Mouse (Mus musculus) gastrocnemius, adult 8-10 months (tissue): ENCODE data around the gene Agpat3. TPM values are rescaled to one million over a fixed set of nuclear protein-coding genes. Genes with fewer than 3 reads are reported as not detected.

Source experiments
- DNase-seq, 2 experiments: peaks; one replicate each; pipeline ENCODE4 v3.0.0; 2022; ENCODE audit warnings: low spot score in 2 of 2
- total RNA-seq, 4 experiments: library from RNA; stranded (reverse); gene quantifications; 2 replicates each; pipeline ENCODE4 v1.2.4; 2022

Gene Agpat3
- total RNA-seq, 4 experiments from 2014 or later = 107 to 126 (median 122) TPM

GRCm38 (mm10) chr10:78324556-78325164 is 27.6 kb downstream of the Agpat3 start:
- DNase-seq = no peak

- DNase-seq = no peak
Observed at GRCm38 (mm10) chr10:78323214-78323880, 28.9 kb downstream of the Agpat3 start.

- DNase-seq = peak; percentile 36 to 38
Observed at GRCm38 (mm10) chr10:78322806-78323205, 29.5 kb downstream of the Agpat3 start.

GRCm38 (mm10) chr10:78321133-78321757 is 31.0 kb downstream of the Agpat3 start:
- no peak for DNase-seq

- peak in 1 of 2 experiments; percentile 25 for DNase-seq
Observed at GRCm38 (mm10) chr10:78320526-78320925, 31.8 kb downstream of the Agpat3 start.

- DNase-seq = no peak
Observed at GRCm38 (mm10) chr10:78319940-78320339, 32.3 kb downstream of the Agpat3 start.

GRCm38 (mm10) chr10:78317270-78317923 is 34.9 kb downstream of the Agpat3 start:
- no peak for DNase-seq

GRCm38 (mm10) chr10:78316228-78317087 is 35.8 kb downstream of the Agpat3 start:
- no peak for DNase-seq

GRCm38 (mm10) chr10:78315145-78315544 is 37.1 kb downstream of the Agpat3 start:
- DNase-seq = no peak

- peak in 1 of 2 experiments; percentile 25 for DNase-seq
Observed at GRCm38 (mm10) chr10:78311886-78312635, 40.2 kb downstream of the Agpat3 start.

- DNase-seq = no peak
Observed at GRCm38 (mm10) chr10:78310747-78311267, 41.5 kb downstream of the Agpat3 start.

GRCm38 (mm10) chr10:78308617-78309016 is 43.7 kb downstream of the Agpat3 start:
- no peak for DNase-seq

GRCm38 (mm10) chr10:78307391-78307790 is 44.9 kb downstream of the Agpat3 start:
- DNase-seq = no peak

- no peak for DNase-seq
Observed at GRCm38 (mm10) chr10:78306027-78306426, 46.3 kb downstream of the Agpat3 start.

- no peak for DNase-seq
Observed at GRCm38 (mm10) chr10:78304996-78305395, 47.3 kb downstream of the Agpat3 start.

GRCm38 (mm10) chr10:78303675-78304074 is 48.6 kb downstream of the Agpat3 start:
- no peak for DNase-seq

- no peak for DNase-seq
Observed at GRCm38 (mm10) chr10:78300061-78300460, 52.2 kb downstream of the Agpat3 start.

GRCm38 (mm10) chr10:78298651-78299644 is 53.3 kb downstream of the Agpat3 start:
- no peak for DNase-seq
